17 mouse cellular contexts compared by ENCODE assay signal in the genomic region with DNA sequence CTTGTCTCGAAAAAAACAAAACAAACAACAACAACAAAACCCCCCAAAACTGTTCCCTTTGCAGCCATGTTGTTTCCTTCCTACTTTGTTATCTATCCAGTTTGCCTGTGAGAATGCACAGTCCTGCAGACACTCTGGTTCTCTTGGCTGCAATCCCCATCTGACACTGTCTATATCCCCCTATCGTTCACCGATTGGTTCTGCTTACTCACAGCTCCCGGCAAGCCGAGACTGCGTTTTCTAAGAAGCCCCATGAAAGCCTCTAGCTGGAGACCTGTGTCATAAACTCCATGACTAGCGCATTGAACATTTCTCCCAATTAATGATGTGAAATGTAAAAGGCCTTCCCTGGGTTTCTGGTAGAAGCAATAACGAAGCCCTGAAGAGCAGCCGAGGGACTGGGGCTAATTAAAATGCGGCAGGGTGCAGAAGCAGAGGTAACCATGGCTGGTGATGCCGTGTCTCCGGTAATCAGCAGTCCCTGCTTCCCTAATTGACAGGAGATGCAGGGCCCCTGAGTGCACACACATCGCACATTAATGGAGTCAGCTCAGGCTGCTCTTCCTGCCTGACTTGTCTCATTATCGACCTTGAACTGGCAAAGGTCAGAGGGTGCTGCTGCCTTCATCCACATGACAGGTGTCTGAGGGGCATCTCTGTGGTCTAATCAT.
DNase-seq lines count a peak whose midpoint lies in the region; ATAC-seq and TF ChIP-seq lines count a peak whose summit lies in the region.
"Had no signal": no experiment of that assay in that cellular context is flagged by ENCODE, and none has a peak within 500 bp of the region (broad histone marks: within the 10 kb centered on the region; RNA-seq: fewer than 3 reads in every experiment).

No protein-coding gene starts in this region.

- H3K4me1 ChIP-seq in midbrain, embryonic 11.5 days (ENCODE audit: control insufficient read depth, insufficient read depth, low read length): no peaks in the 10 kb centered on the region
- H3K4me1 ChIP-seq in midbrain, embryonic 10.5 days: peaks cover 16% of the 10 kb centered on the region
- no peaks in the 10 kb centered on the region for H3K4me1 ChIP-seq in hindbrain, embryonic 11.5 days (replicated peaks; ENCODE audit: control insufficient read depth, insufficient read depth, low read length)
- H3K4me1 ChIP-seq in limb, embryonic 12.5 days (replicated peaks): no peaks in the 10 kb centered on the region; the same call in 1 of the 2 replicates
- no peaks in the 10 kb centered on the region for H3K4me1 ChIP-seq in liver, embryonic 11.5 days (replicated peaks; ENCODE audit: control insufficient read depth, insufficient read depth, low read length)
- H3K4me1 ChIP-seq in lung, postnatal 0 days (ENCODE audit: insufficient read depth, low read depth, low read length): no peaks in the 10 kb centered on the region
- H3K4me1 ChIP-seq: embryonic facial prominence, embryonic 12.5 days had no signal

- H3K36me3 ChIP-seq in midbrain, embryonic 11.5 days (ENCODE audit: control insufficient read depth, insufficient read depth, low read length): no peaks in the 10 kb centered on the region
- H3K36me3 ChIP-seq in midbrain, embryonic 10.5 days: no peaks in the 10 kb centered on the region
- H3K36me3 ChIP-seq in hindbrain, embryonic 11.5 days (ENCODE audit: control insufficient read depth, insufficient read depth, low read length): no peaks in the 10 kb centered on the region
- no peaks in the 10 kb centered on the region for H3K36me3 ChIP-seq in limb, embryonic 12.5 days
- H3K36me3 ChIP-seq in liver, embryonic 11.5 days (ENCODE audit: control insufficient read depth, insufficient read depth, low read length): no peaks in the 10 kb centered on the region
- H3K36me3 ChIP-seq in lung, postnatal 0 days (ENCODE audit: insufficient read depth, low read length): no peaks in the 10 kb centered on the region
- H3K36me3 ChIP-seq: embryonic facial prominence, embryonic 12.5 days; G1E had no signal

- TF ChIP-seq EP300 in lung, postnatal 0 days (IDR thresholded peaks at IDR 0.05): no peak

- WGBS in midbrain, embryonic 11.5 days: 76% methylated on average over 14 of the region's 14 CpGs
- WGBS in midbrain, embryonic 10.5 days: 74% methylated on average over 14 of the region's 14 CpGs
- 67% methylated on average over 14 of the region's 14 CpGs for WGBS in hindbrain, embryonic 11.5 days
- WGBS in limb, embryonic 12.5 days: 32% methylated on average over 14 of the region's 14 CpGs
- 74% methylated on average over 14 of the region's 14 CpGs for WGBS in liver, embryonic 11.5 days
- 72% methylated on average over 14 of the region's 14 CpGs for WGBS in lung, postnatal 0 days

- H3K4me3 ChIP-seq in midbrain, embryonic 11.5 days (ENCODE audit: low read depth, low read length): no peak overlapping the region
- no peak overlapping the region for H3K4me3 ChIP-seq in midbrain, embryonic 10.5 days
- no peak overlapping the region for H3K4me3 ChIP-seq in hindbrain, embryonic 11.5 days (ENCODE audit: low read depth, low read length)
- H3K4me3 ChIP-seq in limb, embryonic 12.5 days (replicated peaks): no peak overlapping the region
- H3K4me3 ChIP-seq in liver, embryonic 11.5 days (ENCODE audit: low read depth, low read length): no peak overlapping the region
- H3K4me3 ChIP-seq in lung, postnatal 0 days (ENCODE audit: low read depth, low read length): no peak overlapping the region
- H3K4me3 ChIP-seq: embryonic facial prominence, embryonic 12.5 days had no signal

- ATAC-seq in midbrain, embryonic 11.5 days (ENCODE audit: low FRiP score): peak; percentile 78
- ATAC-seq in hindbrain, embryonic 11.5 days (ENCODE audit: low FRiP score): peak; percentile 60; the same call in 1 of the 2 replicates
- ATAC-seq in limb, embryonic 12.5 days (ENCODE audit: insufficient number of reproducible peaks, insufficient read depth, low FRiP score, low TSS enrichment, low read depth): no peak; the same call in 1 of the 2 replicates
- ATAC-seq in liver, embryonic 11.5 days (replicated peaks; ENCODE audit: low FRiP score): no peak
- no peak for ATAC-seq in lung, postnatal 0 days

- H3K27me3 ChIP-seq in midbrain, embryonic 11.5 days (ENCODE audit: control insufficient read depth, insufficient read depth, low read length): no peaks in the 10 kb centered on the region
- no peaks in the 10 kb centered on the region for H3K27me3 ChIP-seq in midbrain, embryonic 10.5 days (ENCODE audit: low read depth, poor library complexity, severe bottlenecking)
- H3K27me3 ChIP-seq in hindbrain, embryonic 11.5 days (ENCODE audit: control insufficient read depth, insufficient read depth, low read length): no peaks in the 10 kb centered on the region
- H3K27me3 ChIP-seq in limb, embryonic 12.5 days: no peaks in the 10 kb centered on the region
- no peaks in the 10 kb centered on the region for H3K27me3 ChIP-seq in liver, embryonic 11.5 days (replicated peaks; ENCODE audit: control insufficient read depth, insufficient read depth, low read length)
- no peaks in the 10 kb centered on the region for H3K27me3 ChIP-seq in lung, postnatal 0 days (replicated peaks; ENCODE audit: insufficient read depth, low read length)
- H3K27me3 ChIP-seq: embryonic facial prominence, embryonic 12.5 days had no signal

- no peaks in the 10 kb centered on the region for H3K9me3 ChIP-seq in midbrain, embryonic 11.5 days (ENCODE audit: control insufficient read depth, low read length)
- H3K9me3 ChIP-seq in midbrain, embryonic 10.5 days (replicated peaks): no peaks in the 10 kb centered on the region
- no peaks in the 10 kb centered on the region for H3K9me3 ChIP-seq in hindbrain, embryonic 11.5 days (ENCODE audit: control insufficient read depth, low read length)
- no peaks in the 10 kb centered on the region for H3K9me3 ChIP-seq in limb, embryonic 12.5 days
- no peaks in the 10 kb centered on the region for H3K9me3 ChIP-seq in liver, embryonic 11.5 days (ENCODE audit: control insufficient read depth, low read length)
- H3K9me3 ChIP-seq in lung, postnatal 0 days (ENCODE audit: low read length): no peaks in the 10 kb centered on the region
- H3K9me3 ChIP-seq: embryonic facial prominence, embryonic 12.5 days had no signal

- H3K27ac ChIP-seq in midbrain, embryonic 11.5 days (ENCODE audit: low read depth, low read length): no peak overlapping the region
- H3K27ac ChIP-seq in midbrain, embryonic 10.5 days (replicated peaks): no peak overlapping the region
- no peak overlapping the region for H3K27ac ChIP-seq in hindbrain, embryonic 11.5 days (ENCODE audit: low read depth, low read length)
- H3K27ac ChIP-seq in limb, embryonic 12.5 days: no peak overlapping the region
- no peak overlapping the region for H3K27ac ChIP-seq in liver, embryonic 11.5 days (ENCODE audit: low read depth, low read length)
- H3K27ac ChIP-seq in lung, postnatal 0 days (ENCODE audit: low read length): no peak overlapping the region
- H3K27ac ChIP-seq: embryonic facial prominence, embryonic 12.5 days had no signal

- no peak overlapping the region for H3K4me2 ChIP-seq in midbrain, embryonic 11.5 days
- no peak overlapping the region for H3K4me2 ChIP-seq in hindbrain, embryonic 11.5 days (replicated peaks; ENCODE audit: low read depth, low read length)
- no peak overlapping the region for H3K4me2 ChIP-seq in limb, embryonic 12.5 days
- H3K4me2 ChIP-seq in liver, embryonic 11.5 days: no peak overlapping the region
- H3K4me2 ChIP-seq in lung, postnatal 0 days (replicated peaks; ENCODE audit: low read depth, low read length): no peak overlapping the region
- H3K4me2 ChIP-seq: embryonic facial prominence, embryonic 12.5 days; lung, embryonic 14.5 days had no signal

- no peak overlapping the region for H3K9ac ChIP-seq in midbrain, embryonic 11.5 days (ENCODE audit: low read length)
- no peak overlapping the region for H3K9ac ChIP-seq in hindbrain, embryonic 11.5 days (ENCODE audit: low read depth, low read length)
- H3K9ac ChIP-seq in limb, embryonic 12.5 days (replicated peaks): 0 out of 2 replicates have a peak overlapping the region, but pooled peaks have one; percentile 4
- H3K9ac ChIP-seq in liver, embryonic 11.5 days (ENCODE audit: low read depth, low read length): no peak overlapping the region
- H3K9ac ChIP-seq in lung, postnatal 0 days (replicated peaks; ENCODE audit: low read depth): no peak overlapping the region
- H3K9ac ChIP-seq: embryonic facial prominence, embryonic 12.5 days; lung, embryonic 14.5 days had no signal

- TF ChIP-seq CTCF in lung, postnatal 0 days (IDR thresholded peaks at IDR 0.05): no peak

- DNase-seq in midbrain, embryonic 11.5 days (ENCODE audit: low spot score, missing footprints): no peak
- DNase-seq in midbrain, embryonic 10.5 days (ENCODE audit: low spot score): no peak
- peak; percentile 23 for DNase-seq in hindbrain, embryonic 11.5 days (ENCODE audit: low spot score)
- peak; percentile 48 for DNase-seq in retina, postnatal 1 day
- DNase-seq in liver, embryonic 11.5 days (ENCODE audit: low spot score): no peak
- DNase-seq in lung, postnatal 0 days (ENCODE audit: low spot score): no peak
- DNase-seq in heart, adult 18-20 months: no peak
- DNase-seq: adrenal gland, postnatal 10 days; cerebellum, adult 9-11 months; heart, postnatal 10 days; kidney, adult 18-20 months; kidney, postnatal 36 days; lung, embryonic 14.5 days; right cerebral cortex, postnatal 25 days had no signal

Comparison
In these comparisons a context has a peak if more than half of its experiments do, and no peak if none do; other contexts are left out.
1. ATAC-seq: peak in midbrain, embryonic 11.5 days (single experiment) and hindbrain, embryonic 11.5 days (single experiment); none in limb, embryonic 12.5 days (single experiment), liver, embryonic 11.5 days (single experiment) and lung, postnatal 0 days (single experiment).
2. DNase-seq: peak in hindbrain, embryonic 11.5 days (single experiment) and retina, postnatal 1 day (single experiment); none in midbrain, embryonic 11.5 days (single experiment), midbrain, embryonic 10.5 days (single experiment), liver, embryonic 11.5 days (single experiment), lung, postnatal 0 days (single experiment) and heart, adult 18-20 months (0 of 2).